Mouse (Mus musculus) myocyte (in vitro differentiated cells): ENCODE measurements around the gene Rbm24. TPM values are rescaled to one million over a fixed set of nuclear protein-coding genes. Genes with fewer than 3 reads are reported as not detected.

Source experiments
- H3K27me3 ChIP-seq: one replicate; pipeline ENCODE4 v1.6.1; 2011; ENCODE audit not compliant: control insufficient read depth, insufficient read depth, insufficient read length
- H3K36me3 ChIP-seq: one replicate; pipeline ENCODE4 v1.6.1; 2011; ENCODE audit not compliant: control insufficient read depth, insufficient read depth
- H3K4me2 ChIP-seq: one replicate; pipeline ENCODE4 v1.6.1; 2011; ENCODE audit warnings: low read depth, control low read depth
- H3K4me3 ChIP-seq: one replicate; pipeline ENCODE4 v1.5.1; 2011; ENCODE audit warnings: mild to moderate bottlenecking, control low read depth, moderate library complexity
- H3K79me2 ChIP-seq: one replicate; pipeline ENCODE4 v1.6.1; 2011; ENCODE audit not compliant: control insufficient read depth, insufficient read depth
- H3ac ChIP-seq: one replicate; pipeline ENCODE4 v1.6.1; 2011; ENCODE audit not compliant: control insufficient read depth, insufficient read length
- CEBPB ChIP-seq: IDR thresholded peaks from 2 replicates; pipeline ENCODE4 v1.6.1; 2011; ENCODE audit warnings: mild to moderate bottlenecking, moderate library complexity; ENCODE audit not compliant: poor library complexity, insufficient read depth, severe bottlenecking
- E2F4 ChIP-seq: IDR thresholded peaks from one replicate; pipeline ENCODE4 v1.6.1; 2011; ENCODE audit warnings: mild to moderate bottlenecking, control low read depth, moderate library complexity; ENCODE audit not compliant: insufficient read depth
- MAX ChIP-seq: IDR thresholded peaks from one replicate; pipeline ENCODE4 v1.6.1; 2011; ENCODE audit warnings: low read depth, mild to moderate bottlenecking, control low read depth
- MYOD1 ChIP-seq, 3 experiments: IDR thresholded peaks; one replicate each; pipeline ENCODE4 v1.6.1; 2011; ENCODE audit warnings: control low read depth in 2 of 3, low read depth in 2 of 3, mild to moderate bottlenecking in 2 of 3, moderate library complexity in 1 of 3; ENCODE audit not compliant: insufficient read length in 2 of 3, control insufficient read depth in 1 of 3
- MYOG ChIP-seq, 3 experiments: IDR thresholded peaks; one replicate each; pipeline ENCODE4 v1.6.1; 2011; ENCODE audit warnings: control low read depth in 2 of 3, low read depth in 2 of 3, mild to moderate bottlenecking in 2 of 3; ENCODE audit not compliant: insufficient read length in 2 of 3, control insufficient read depth in 1 of 3, insufficient read depth in 1 of 3
- POLR2A ChIP-seq: IDR thresholded peaks from one replicate; pipeline ENCODE4 v1.6.1; 2011; ENCODE audit warnings: low read depth, mild to moderate bottlenecking, control low read depth, moderate library complexity; ENCODE audit not compliant: insufficient read length
- POLR2AphosphoS2 ChIP-seq: IDR thresholded peaks from one replicate; pipeline ENCODE4 v1.6.1; 2011; ENCODE audit warnings: low read depth, control low read depth; ENCODE audit not compliant: insufficient read length
- REST ChIP-seq: IDR thresholded peaks from one replicate; pipeline ENCODE4 v1.6.1; 2011; ENCODE audit warnings: mild to moderate bottlenecking, control low read depth, moderate library complexity; ENCODE audit not compliant: insufficient read depth, insufficient read length
- SRF ChIP-seq: IDR thresholded peaks from one replicate; pipeline ENCODE4 v1.6.1; 2011; ENCODE audit warnings: low read depth; ENCODE audit not compliant: control insufficient read depth, insufficient read length
- TCF12 ChIP-seq: IDR thresholded peaks from one replicate; pipeline ENCODE4 v1.6.1; 2011; ENCODE audit warnings: mild to moderate bottlenecking, control low read depth; ENCODE audit not compliant: poor library complexity, insufficient read depth, severe bottlenecking
- TCF3 ChIP-seq: IDR thresholded peaks from one replicate; pipeline ENCODE4 v1.6.1; 2011; ENCODE audit warnings: low read depth, control low read depth; ENCODE audit not compliant: insufficient read length
- USF1 ChIP-seq: IDR thresholded peaks from one replicate; pipeline ENCODE4 v1.6.1; 2011; ENCODE audit warnings: low read depth, mild to moderate bottlenecking, control low read depth, moderate library complexity
- polyA plus RNA-seq: library from polyadenylated mRNA; unstranded; fragments of >200 nt; fragmentation: generic; extraction: Trizol; gene quantifications from one replicate; pipeline ENCODE4 v1.2.1, GENCODE M21; 2012; ENCODE audit warnings: missing spikeins

The Rbm24 gene
- polyA plus RNA-seq: 43.0 TPM

- Histone ChIP-seq H3K27me3 (peaks cover 5% of the 10 kb centered on the region), H3ac (peak within 1 kb of the TSS; percentile 8), H3K4me3 (peak within 1 kb of the TSS; percentile 38), H3K79me2 (peaks cover 12% of the 10 kb centered on the region), H3K4me2 (peak within 1 kb of the TSS; percentile 12), H3K36me3 (no peaks in the 10 kb centered on the region)
- TF ChIP-seq TCF12 (peak; percentile 8), CEBPB (no peak), POLR2A (peak; percentile 60), MYOD1 (IDR thresholded peaks at IDR 0.05; ENCODE audit: control insufficient read depth in 1 of 3, insufficient read length in 2 of 3, low read depth in 2 of 3) (peak in 2 of 3 experiments; percentile 18 to 72), E2F4 (no peak), MAX (no peak), TCF3 (peak; percentile 51), USF1 (no peak), SRF (no peak), MYOG (IDR thresholded peaks at IDR 0.05; ENCODE audit: control insufficient read depth in 1 of 3, insufficient read depth in 1 of 3, insufficient read length in 2 of 3, low read depth in 2 of 3) (peak in 2 of 3 experiments; percentile 61 to 83), POLR2AphosphoS2 (peak; percentile 47), REST (no peak)
Observed at GRCm38 (mm10) chr13:46418141-46418601, at the start of gene Rbm24. Gene Rbm24, plus strand, starts transcription at chr13:46418434.

GRCm38 (mm10) chr13:46372884-46373283 lies 45.4 kb upstream of the Rbm24 start:
- Histone ChIP-seq H3ac (no peak overlapping the region), H3K27me3 (no peaks in the 10 kb centered on the region), H3K36me3 (no peaks in the 10 kb centered on the region), H3K79me2 (no peaks in the 10 kb centered on the region), H3K4me2 (no peak overlapping the region), H3K4me3 (no peak overlapping the region)
- TF ChIP-seq SRF (no peak), REST (no peak), CEBPB (no peak), POLR2A (no peak), TCF3 (no peak), MAX (no peak), MYOD1 (IDR thresholded peaks at IDR 0.05; ENCODE audit: control insufficient read depth in 1 of 3, insufficient read length in 2 of 3, low read depth in 2 of 3) (no peak), TCF12 (no peak), USF1 (no peak), E2F4 (no peak), POLR2AphosphoS2 (no peak), MYOG (IDR thresholded peaks at IDR 0.05; ENCODE audit: control insufficient read depth in 1 of 3, insufficient read depth in 1 of 3, insufficient read length in 2 of 3, low read depth in 2 of 3) (no peak)

GRCm38 (mm10) chr13:46375371-46375770 lies 42.9 kb upstream of the Rbm24 start:
- no peak overlapping the region for H3K4me3 ChIP-seq
- no peak overlapping the region for H3K4me2 ChIP-seq
- no peaks in the 10 kb centered on the region for H3K36me3 ChIP-seq
- no peak overlapping the region for H3ac ChIP-seq
- H3K27me3 ChIP-seq: no peaks in the 10 kb centered on the region
- no peaks in the 10 kb centered on the region for H3K79me2 ChIP-seq
- TF ChIP-seq TCF12 (no peak), TCF3 (no peak), REST (no peak), CEBPB (no peak), POLR2AphosphoS2 (no peak), E2F4 (no peak), SRF (no peak), MYOG (IDR thresholded peaks at IDR 0.05; ENCODE audit: control insufficient read depth in 1 of 3, insufficient read depth in 1 of 3, insufficient read length in 2 of 3, low read depth in 2 of 3) (no peak), POLR2A (no peak), USF1 (no peak), MYOD1 (IDR thresholded peaks at IDR 0.05; ENCODE audit: control insufficient read depth in 1 of 3, insufficient read length in 2 of 3, low read depth in 2 of 3) (no peak), MAX (no peak)

- Histone ChIP-seq H3K27me3 (no peaks in the 10 kb centered on the region), H3K36me3 (no peaks in the 10 kb centered on the region), H3K4me2 (no peak overlapping the region), H3K79me2 (no peaks in the 10 kb centered on the region), H3K4me3 (no peak overlapping the region), H3ac (no peak overlapping the region)
- TF ChIP-seq TCF12 (no peak), POLR2A (no peak), REST (no peak), MYOG (IDR thresholded peaks at IDR 0.05; ENCODE audit: control insufficient read depth in 1 of 3, insufficient read depth in 1 of 3, insufficient read length in 2 of 3, low read depth in 2 of 3) (no peak), SRF (no peak), POLR2AphosphoS2 (no peak), CEBPB (no peak), E2F4 (no peak), MAX (no peak), USF1 (no peak), TCF3 (no peak), MYOD1 (IDR thresholded peaks at IDR 0.05; ENCODE audit: control insufficient read depth in 1 of 3, insufficient read length in 2 of 3, low read depth in 2 of 3) (no peak)
Observed at GRCm38 (mm10) chr13:46387396-46387795, 30.8 kb upstream of the Rbm24 start.

- Histone ChIP-seq H3ac (no peak overlapping the region), H3K79me2 (no peaks in the 10 kb centered on the region), H3K4me3 (no peak overlapping the region), H3K36me3 (no peaks in the 10 kb centered on the region), H3K27me3 (no peaks in the 10 kb centered on the region), H3K4me2 (no peak overlapping the region)
- TF ChIP-seq SRF (no peak), CEBPB (no peak), POLR2A (no peak), USF1 (no peak), MYOG (IDR thresholded peaks at IDR 0.05; ENCODE audit: control insufficient read depth in 1 of 3, insufficient read depth in 1 of 3, insufficient read length in 2 of 3, low read depth in 2 of 3) (no peak), E2F4 (no peak), TCF12 (no peak), POLR2AphosphoS2 (no peak), TCF3 (no peak), MAX (no peak), MYOD1 (IDR thresholded peaks at IDR 0.05; ENCODE audit: control insufficient read depth in 1 of 3, insufficient read length in 2 of 3, low read depth in 2 of 3) (no peak)
Observed at GRCm38 (mm10) chr13:46391654-46392053, 26.6 kb upstream of the Rbm24 start.
